Mouse (Mus musculus) olfactory bulb, adult 2 months (tissue): ENCODE measurements at regions not wholly inside any gene's neighbourhood (a gene's known extent, or its start where the extent isn't known, plus 50 kb on each side); places are given as distances from the start of the nearest gene placed in this dataset.

Experiments
- CTCF ChIP-seq: fragments of 200-500 bp; IDR thresholded peaks from 2 replicates; pipeline ENCODE4 v1.5.1; 2012; ENCODE audit warnings: low read depth, mild to moderate bottlenecking, low read length, moderate library complexity; ENCODE audit not compliant: insufficient read depth
- POLR2A ChIP-seq: fragments of 200-500 bp; IDR thresholded peaks from 2 replicates; pipeline ENCODE4 v1.6.1; 2012; ENCODE audit warnings: mild to moderate bottlenecking, low read depth, low read length, moderate library complexity; ENCODE audit not compliant: insufficient read depth

GRCm38 (mm10) chr7:136065679-136066055 is 349.5 kb upstream of the Mki67 start:
- TF ChIP-seq CTCF (no peak), POLR2A (no peak)
